Mouse (Mus musculus) heart, adult 2 months (tissue): ENCODE results near the gene Syk.

Experiments
- CTCF ChIP-seq: fragments of 200-600 bp; IDR thresholded peaks from 2 replicates; pipeline ENCODE4 v1.8.1; 2022; ENCODE audit warnings: antibody characterized with exemption, mild to moderate bottlenecking, moderate library complexity
- POLR2A ChIP-seq: fragments of 200-500 bp; IDR thresholded peaks from 2 replicates; pipeline ENCODE4 v1.6.1; 2011; ENCODE audit warnings: mild to moderate bottlenecking, low read depth, low read length, control low read depth; ENCODE audit not compliant: insufficient read depth

DNA sequence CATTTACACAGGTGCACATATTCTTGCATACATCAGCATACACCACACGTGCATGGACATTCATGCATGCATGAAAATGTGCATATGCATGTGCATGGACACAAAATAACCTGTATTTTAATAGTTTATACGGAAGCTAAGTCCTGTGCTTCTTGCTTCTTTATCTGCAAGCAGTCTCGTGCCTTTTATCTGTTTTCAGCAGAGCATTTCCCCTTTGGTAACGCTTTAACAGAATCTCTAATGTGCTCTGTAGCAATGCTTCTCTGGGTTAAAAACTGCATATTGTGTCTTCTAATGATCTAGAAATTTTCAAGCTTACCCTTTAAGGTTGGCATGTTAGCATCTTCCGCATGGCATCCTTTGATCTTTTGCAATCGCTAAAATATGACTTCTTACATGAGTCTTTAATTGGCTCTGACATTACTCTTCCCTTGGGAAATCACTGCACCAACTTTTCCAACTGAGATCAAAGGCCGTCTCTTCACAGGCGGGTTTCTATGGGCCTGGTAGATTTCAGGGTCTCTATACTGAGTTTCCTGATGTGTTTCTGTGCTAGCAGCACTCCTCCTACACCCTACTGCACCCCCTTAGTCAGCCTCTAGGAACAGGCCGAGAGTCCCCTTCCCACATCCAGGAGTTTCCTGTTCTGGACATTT, 30.0 kb upstream of the Syk start:
- TF ChIP-seq CTCF (no peak), POLR2A (no peak)
